Mouse (Mus musculus) kidney, postnatal 14 days (tissue): ENCODE data around the gene Fbxw10.

Experiments used
- DNase-seq: peaks from one replicate; pipeline ENCODE4 v3.0.0; 2022; ENCODE audit warnings: mixed read lengths

Gene Fbxw10

GRCm38 (mm10) chr11:62846961-62847654 lies at the start of gene Fbxw10:
Fbxw10 (plus strand) TSS chr11:62847069.
- DNase-seq, result peak; percentile 30

- DNase-seq, result no peak
Observed at GRCm38 (mm10) chr11:62804119-62804518, 42.8 kb upstream of the Fbxw10 start.

DNA sequence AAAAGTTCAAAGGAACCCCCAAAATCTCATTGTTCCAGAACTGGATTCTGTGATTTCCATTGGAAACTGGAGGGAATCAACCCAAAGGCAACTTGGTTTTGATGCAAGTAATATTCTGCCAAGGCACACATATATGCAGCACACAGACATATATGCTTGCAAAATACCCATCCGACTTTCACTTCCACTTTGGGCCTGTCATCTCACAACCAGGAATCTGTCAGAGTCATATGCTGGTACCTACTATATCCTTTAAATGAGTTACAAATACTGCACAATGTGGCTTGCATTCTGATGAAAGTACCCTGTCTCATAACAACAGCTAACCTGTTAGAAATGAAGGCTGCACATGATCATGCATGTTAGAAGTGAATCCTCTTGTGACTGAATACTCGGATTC lies 38.9 kb upstream of the Fbxw10 start:
- DNase-seq, result no peak

GRCm38 (mm10) chr11:62809201-62809600 lies 37.7 kb upstream of the Fbxw10 start:
- no peak for DNase-seq

GRCm38 (mm10) chr11:62812268-62812667 lies 34.6 kb upstream of the Fbxw10 start:
- no peak for DNase-seq

- no peak for DNase-seq
Observed at GRCm38 (mm10) chr11:62813497-62813896, 33.4 kb upstream of the Fbxw10 start.

- DNase-seq, result peak; percentile 47
Observed at GRCm38 (mm10) chr11:62813970-62814624, 32.8 kb upstream of the Fbxw10 start.

- no peak for DNase-seq
Observed at GRCm38 (mm10) chr11:62814625-62815024, 32.2 kb upstream of the Fbxw10 start.

DNA sequence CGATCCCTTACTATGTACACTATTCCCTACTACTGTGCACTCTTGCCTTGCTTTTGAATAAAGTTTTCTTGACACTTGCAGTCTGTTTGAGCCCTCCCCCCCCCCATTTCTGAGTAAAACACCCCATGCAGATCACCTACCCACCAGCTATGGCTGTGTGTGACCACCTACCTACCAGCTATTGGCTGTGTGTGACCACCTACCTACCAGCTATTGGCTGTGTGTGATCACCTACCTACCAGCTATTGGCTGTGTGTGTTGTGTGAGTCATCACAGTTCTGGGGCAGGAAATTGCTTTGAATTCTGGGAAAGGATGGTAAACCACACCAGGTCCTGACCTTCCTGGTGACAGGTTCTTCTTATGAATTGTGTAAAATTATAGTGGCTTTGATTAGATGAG lies 31.4 kb upstream of the Fbxw10 start:
- DNase-seq, result no peak

DNA sequence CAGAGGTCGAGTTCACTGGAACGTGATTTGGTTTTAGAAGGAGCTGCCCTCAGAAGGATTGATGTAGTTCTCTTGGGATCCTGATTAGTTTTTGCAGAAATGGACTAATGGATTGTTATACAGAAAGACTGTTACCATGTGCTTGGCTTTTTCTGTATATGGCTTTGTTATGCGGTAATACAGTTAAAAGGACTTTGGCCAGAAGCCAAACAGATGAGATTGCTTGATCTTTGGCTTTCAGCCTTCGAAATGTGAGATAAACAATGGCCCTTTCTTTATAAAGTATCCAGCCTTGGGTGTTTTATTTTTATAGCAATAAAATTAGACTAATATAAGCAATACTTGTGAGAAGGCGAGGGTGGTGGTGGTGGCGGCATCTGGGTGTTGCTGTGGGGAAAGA lies 30.3 kb upstream of the Fbxw10 start:
- no peak for DNase-seq

DNA sequence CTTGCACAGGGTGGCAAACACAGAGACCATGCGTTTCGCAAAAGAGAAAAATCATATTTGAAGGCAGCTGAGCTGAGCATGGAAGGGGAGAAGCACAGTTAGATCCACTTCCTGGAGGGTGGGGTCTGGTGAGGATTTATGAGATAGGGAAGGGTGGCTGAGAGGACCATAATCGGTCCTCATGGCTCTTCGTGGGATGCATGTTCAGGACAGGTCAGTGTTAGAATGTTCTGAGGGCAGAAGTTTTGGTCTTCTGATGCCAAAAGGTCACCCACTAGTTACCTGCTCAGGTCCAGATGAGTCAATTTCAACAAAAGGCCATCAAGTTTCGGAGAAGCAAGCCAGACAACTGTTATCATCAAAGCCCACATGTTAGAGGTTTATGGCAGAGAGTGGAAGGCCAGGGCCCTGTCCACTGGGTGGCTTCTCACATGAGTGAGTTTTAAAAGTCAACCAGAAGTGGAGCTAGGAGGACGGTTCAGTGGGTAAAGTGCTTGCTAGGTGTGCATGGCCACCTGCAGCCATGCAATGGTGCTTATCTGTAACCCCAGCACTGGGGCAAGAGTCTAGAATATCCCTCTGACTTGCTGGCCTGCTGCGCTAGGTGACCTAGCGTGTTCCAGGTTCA lies 27.7 kb upstream of the Fbxw10 start:
- DNase-seq, result no peak

- peak; percentile 84 for DNase-seq
Observed at GRCm38 (mm10) chr11:62820059-62820541, 26.8 kb upstream of the Fbxw10 start, which contains the start of gene Trim16. Trim16 (plus strand) TSS chr11:62820231.

DNA sequence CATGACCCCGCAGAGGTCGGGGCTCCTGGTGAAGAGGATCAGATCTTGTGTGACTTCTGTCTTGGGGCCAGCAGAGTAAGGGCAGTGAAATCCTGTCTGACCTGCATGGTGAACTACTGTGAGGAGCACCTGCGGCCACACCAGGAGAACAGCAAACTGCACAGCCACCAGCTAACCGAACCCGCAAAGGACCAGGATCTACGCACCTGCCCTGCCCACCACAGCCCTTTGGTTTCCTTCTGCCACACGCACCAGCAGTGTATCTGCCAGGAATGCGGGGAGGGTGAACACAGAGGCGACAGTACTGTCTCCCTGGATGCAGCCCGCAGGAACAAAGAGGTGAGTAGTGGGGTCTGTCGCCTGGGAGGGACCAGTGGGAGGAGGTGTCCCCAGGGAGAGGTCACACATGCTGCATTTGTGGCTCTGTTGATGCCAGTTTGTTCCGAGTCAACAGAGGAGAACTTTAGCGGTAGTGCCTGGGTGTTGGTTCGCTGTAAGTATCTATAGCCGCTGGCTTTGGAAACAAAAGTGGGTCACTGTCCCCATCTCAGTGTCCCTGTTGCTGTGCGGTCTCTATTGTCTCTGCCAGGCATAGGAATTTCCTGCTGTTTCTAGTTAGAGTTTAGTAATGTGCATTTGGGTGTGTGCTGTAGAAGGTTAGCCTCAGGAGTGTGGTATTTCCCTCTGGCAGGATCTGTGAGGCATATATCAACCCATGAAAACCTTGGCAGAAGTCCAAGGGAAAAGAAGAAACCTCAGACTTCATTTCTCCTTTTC lies 26.0 kb upstream of the Fbxw10 start:
- DNase-seq, result peak; percentile 45

DNA sequence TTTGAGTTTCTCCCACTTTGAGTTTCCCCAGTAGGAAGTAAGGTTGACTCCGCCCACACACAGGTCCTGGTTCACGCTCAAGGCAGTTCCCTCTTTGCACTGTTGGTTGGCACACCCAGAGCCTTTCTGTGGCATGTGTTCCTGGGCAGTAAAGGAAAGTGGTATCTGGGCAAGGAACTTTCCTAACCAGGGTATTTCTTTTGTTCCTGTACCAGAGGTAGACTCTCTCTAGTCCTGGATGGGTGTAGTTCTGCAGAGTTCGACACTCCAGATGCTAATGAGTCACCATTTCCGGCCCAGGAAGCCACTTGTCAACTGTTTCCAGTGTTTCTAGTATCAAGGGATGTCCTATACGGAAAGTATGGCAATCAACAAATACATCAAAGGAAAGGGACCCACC lies 25.0 kb upstream of the Fbxw10 start:
- DNase-seq, result peak; percentile 68

DNA sequence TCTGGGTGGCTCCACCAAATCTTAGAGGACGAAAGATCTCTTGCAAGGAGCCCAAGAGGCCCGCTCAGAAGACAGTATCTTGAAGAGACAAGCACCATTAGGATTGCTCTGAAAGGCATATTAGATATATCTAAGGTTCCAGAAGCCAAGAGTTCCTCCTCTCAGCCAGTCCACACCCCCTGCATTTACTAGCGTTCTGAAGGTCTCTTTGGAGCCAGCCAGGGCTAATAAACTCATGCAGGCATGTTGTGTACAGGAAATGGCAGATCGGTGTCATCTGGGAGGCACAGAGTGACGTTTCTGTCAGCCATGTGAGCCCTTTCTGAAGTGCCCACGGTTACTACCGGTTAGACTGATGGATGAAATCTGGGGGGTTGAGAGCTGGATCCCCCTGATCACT lies 22.7 kb upstream of the Fbxw10 start:
- no peak for DNase-seq

GRCm38 (mm10) chr11:62825222-62826105 lies 21.4 kb upstream of the Fbxw10 start:
- DNase-seq, result no peak

GRCm38 (mm10) chr11:62826106-62826733 lies 20.6 kb upstream of the Fbxw10 start:
- DNase-seq, result peak; percentile 70

DNA sequence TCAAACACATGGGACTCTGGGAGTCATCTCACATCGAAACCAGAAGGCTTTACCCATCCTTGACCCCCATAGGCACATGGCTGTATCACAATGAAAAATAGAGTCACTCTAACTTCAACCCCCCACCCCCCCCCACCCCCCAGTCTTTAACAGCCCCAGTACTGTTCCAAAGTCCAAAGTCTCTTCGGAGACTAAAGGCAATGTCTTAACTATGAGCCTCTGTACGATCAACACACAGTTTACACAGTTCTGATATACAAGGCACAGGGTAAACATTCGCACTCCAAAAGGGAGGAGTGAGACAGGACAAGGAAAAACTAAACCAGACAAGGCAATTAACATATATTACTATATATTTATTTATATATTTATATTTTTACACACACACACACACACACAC lies 19.7 kb upstream of the Fbxw10 start:
- no peak for DNase-seq

DNA sequence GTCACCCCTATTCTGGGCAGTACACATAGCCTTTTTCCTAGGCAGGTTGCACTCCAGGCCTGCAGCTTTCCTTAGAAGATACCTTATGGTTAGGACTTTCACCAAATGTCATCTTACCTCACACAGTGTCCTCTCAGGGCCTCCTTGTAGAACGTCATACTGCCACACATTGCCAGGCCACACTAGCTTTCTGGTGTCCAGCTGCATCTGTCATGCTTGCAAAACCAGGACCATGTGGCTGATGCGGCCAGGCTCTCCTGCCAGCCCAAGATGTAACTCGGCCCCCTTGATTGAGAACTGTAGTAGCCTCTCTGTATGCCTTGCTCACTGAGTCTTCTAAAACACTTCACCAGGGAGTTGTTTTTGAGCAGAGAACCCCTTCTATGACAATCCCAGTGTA lies 19.0 kb upstream of the Fbxw10 start:
- no peak for DNase-seq

DNA sequence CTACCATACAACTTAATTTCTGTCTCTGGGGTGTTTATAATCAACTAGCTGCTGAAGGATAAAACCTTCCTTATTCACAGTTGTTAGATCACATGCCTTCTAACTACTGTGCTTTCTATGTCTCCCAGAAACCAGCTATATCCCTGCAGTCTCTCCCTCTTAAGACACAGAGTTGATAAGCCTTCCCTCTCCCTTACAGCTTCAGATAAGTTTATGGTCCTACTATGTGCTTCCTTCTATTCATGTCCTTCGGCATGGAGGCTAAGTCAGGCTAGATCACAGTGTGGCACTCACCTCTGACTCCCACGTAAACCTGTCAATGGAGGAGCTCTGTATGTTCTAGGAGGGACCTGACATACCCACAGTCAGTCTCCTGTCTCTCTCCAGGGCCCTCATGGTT lies 16.5 kb upstream of the Fbxw10 start:
- no peak for DNase-seq

DNA sequence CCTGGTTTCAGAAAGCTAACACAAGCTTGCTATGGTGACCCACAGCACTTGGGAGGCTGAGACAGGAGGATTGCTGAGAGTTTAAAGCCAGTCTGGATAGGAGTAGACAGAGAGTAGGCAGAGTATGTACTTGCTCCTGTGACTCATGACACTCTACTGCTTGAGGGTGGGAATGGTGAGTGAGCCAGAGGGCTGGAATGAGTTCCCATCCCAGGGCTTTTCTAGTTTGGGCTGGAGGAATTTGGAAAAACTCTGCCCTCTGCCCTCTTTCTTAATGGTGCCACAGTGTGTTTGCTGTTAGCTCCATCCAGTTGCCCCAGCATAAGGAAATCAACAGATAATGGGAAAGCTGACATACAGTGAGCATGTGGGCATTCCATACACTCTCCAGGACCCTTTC lies 15.0 kb upstream of the Fbxw10 start:
- DNase-seq, result no peak

GRCm38 (mm10) chr11:62844562-62844961 lies 2.3 kb upstream of the Fbxw10 start:
- no peak for DNase-seq
